Mouse (Mus musculus) adipocyte (in vitro differentiated cells): ENCODE measurements around the gene Fam57a.
"Not testable (repeated sequence)": the region's sequence is repeated elsewhere in the genome, so short reads cannot be mapped to it uniquely, and the experiment has no call there.

Experiments used
- DNase-seq: peaks from one replicate; pipeline ENCODE4 v3.0.0-alpha.2; 2016; ENCODE audit warnings: low spot score

Gene Fam57a

GRCm38 (mm10) chr11:76180146-76180540 lies 672 bp downstream of the Fam57a start:
- peak; percentile 41 for DNase-seq

- DNase-seq: no peak
Observed at GRCm38 (mm10) chr11:76183745-76184144, 4.3 kb downstream of the Fam57a start.

- no peak for DNase-seq
Observed at GRCm38 (mm10) chr11:76186908-76187307, 7.4 kb downstream of the Fam57a start.

GRCm38 (mm10) chr11:76196275-76196976 lies 17.0 kb downstream of the Fam57a start:
- DNase-seq: no peak

- DNase-seq: no peak
Observed at GRCm38 (mm10) chr11:76196977-76197469, 17.6 kb downstream of the Fam57a start.

GRCm38 (mm10) chr11:76201761-76202674 lies 22.5 kb downstream of the Fam57a start:
- peak; percentile 48 for DNase-seq

- no peak for DNase-seq
Observed at GRCm38 (mm10) chr11:76206793-76207192, 27.3 kb downstream of the Fam57a start.

GRCm38 (mm10) chr11:76210228-76210985 lies 30.9 kb downstream of the Fam57a start:
- no peak for DNase-seq

GRCm38 (mm10) chr11:76211595-76211994 lies 32.1 kb downstream of the Fam57a start:
- DNase-seq: not testable (repeated sequence)

- DNase-seq: no peak
Observed at GRCm38 (mm10) chr11:76213841-76214240, 34.4 kb downstream of the Fam57a start.

- DNase-seq: peak; percentile 56
Observed at GRCm38 (mm10) chr11:76215011-76215410, 35.5 kb downstream of the Fam57a start.

GRCm38 (mm10) chr11:76216049-76216540 lies 36.6 kb downstream of the Fam57a start:
- no peak for DNase-seq

GRCm38 (mm10) chr11:76216681-76217389 lies 37.4 kb downstream of the Fam57a start:
- DNase-seq: peak; percentile 56

- DNase-seq: peak; percentile 96
Observed at GRCm38 (mm10) chr11:76217390-76217800, 37.9 kb downstream of the Fam57a start, which contains the start of the genes Dbil5 and Gemin4. Gene Dbil5, plus strand, starts transcription at chr11:76217608. Gene Gemin4, minus strand, starts transcription at chr11:76217664.

GRCm38 (mm10) chr11:76224631-76225030 lies 45.2 kb downstream of the Fam57a start:
- no peak for DNase-seq

GRCm38 (mm10) chr11:76225051-76225450 lies 45.6 kb downstream of the Fam57a start:
- DNase-seq: no peak

GRCm38 (mm10) chr11:76236136-76236535 lies 56.7 kb downstream of the Fam57a start:
- no peak for DNase-seq

GRCm38 (mm10) chr11:76239750-76240149 lies 60.3 kb downstream of the Fam57a start:
- no peak for DNase-seq

- DNase-seq: peak; percentile 88
Observed at GRCm38 (mm10) chr11:76242901-76243810, 63.7 kb downstream of the Fam57a start, which contains the start of the genes Mrm3 and Glod4. Gene Mrm3, plus strand, starts transcription at chr11:76243715. Gene Glod4, minus strand, starts transcription at chr11:76243725.
